Comparison of ENCODE assay signal across 7 mouse cellular contexts in the genomic region with DNA sequence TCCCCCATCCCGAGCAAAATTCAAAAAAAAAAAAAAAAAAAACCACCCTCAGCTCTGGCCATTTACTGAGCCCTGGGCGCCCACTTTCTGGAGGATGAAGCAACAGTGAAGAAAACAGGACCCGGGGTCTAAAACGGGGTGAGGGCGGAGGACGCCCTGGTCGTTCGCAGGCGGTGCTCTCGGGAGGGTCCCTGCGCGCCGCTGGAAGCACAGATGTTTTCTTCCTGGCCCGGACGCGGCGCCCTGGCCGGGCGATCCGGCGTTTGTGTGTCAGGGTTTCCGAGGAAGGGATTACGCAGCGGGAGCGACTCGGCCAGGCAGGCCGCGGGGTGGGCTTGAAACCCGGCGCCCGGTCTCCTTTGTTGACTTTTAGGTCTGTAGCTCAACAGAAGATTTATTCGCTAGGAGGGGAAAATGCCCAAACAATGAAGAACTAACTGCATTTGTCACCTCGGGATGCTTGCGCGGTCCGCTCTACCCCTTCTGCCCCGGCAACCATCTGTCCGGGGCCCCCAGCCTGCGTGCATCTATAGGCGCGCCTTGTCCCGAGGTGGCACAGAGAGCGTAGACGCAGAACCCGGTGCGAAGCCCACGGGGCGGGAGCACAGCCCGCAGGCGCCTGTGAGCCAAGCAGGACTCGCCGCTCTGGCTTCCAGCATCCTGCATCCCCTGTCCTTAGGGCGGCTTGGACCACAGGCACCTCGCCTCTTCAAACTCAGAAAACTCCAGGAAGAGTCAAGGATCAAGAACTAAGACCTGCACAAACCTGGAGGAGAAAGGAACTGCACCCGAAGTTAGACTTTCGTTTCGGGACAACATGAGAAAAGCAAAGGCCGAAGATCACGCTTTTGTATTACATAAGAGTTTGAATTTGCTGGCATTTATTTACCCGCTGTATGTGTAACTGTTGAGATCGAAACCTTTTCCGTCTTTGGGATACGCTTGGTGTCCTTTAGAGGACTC. TPM values are rescaled to one million over a fixed set of nuclear protein-coding genes. Genes with fewer than 3 reads are reported as not detected.
DNase-seq lines count a peak whose midpoint lies in the region; ATAC-seq and TF ChIP-seq lines count a peak whose summit lies in the region.

No protein-coding gene starts in this region.

- peaks cover 48% of the 10 kb centered on the region for H3K4me1 ChIP-seq in E14TG2a.4 (replicated peaks; ENCODE audit: low read depth, low read length)
- peaks cover 25% of the 10 kb centered on the region for H3K4me1 ChIP-seq in heart, embryonic 13.5 days
- H3K4me1 ChIP-seq in limb, embryonic 10.5 days, result peaks cover 36% of the 10 kb centered on the region
- peaks cover 5% of the 10 kb centered on the region; the same call in 1 of the 2 replicates for H3K4me1 ChIP-seq in midbrain, embryonic 16.5 days (ENCODE audit: control insufficient read depth, insufficient read depth, low read length)

- peaks cover 90% of the 10 kb centered on the region for H3K27me3 ChIP-seq in E14TG2a.4 (ENCODE audit: insufficient read depth, low read length)
- H3K27me3 ChIP-seq in heart, embryonic 13.5 days (replicated peaks), result peaks cover 92% of the 10 kb centered on the region
- H3K27me3 ChIP-seq in limb, embryonic 10.5 days (ENCODE audit: low read depth, poor library complexity, severe bottlenecking), result peaks cover 100% of the 10 kb centered on the region
- peaks cover 55% of the 10 kb centered on the region for H3K27me3 ChIP-seq in midbrain, embryonic 16.5 days (ENCODE audit: control insufficient read depth, insufficient read depth, low read depth, low read length)

- no peaks in the 10 kb centered on the region for H3K9me3 ChIP-seq in E14TG2a.4 (ENCODE audit: low read length)
- H3K9me3 ChIP-seq in heart, embryonic 13.5 days, result no peaks in the 10 kb centered on the region
- no peaks in the 10 kb centered on the region for H3K9me3 ChIP-seq in limb, embryonic 10.5 days (replicated peaks)
- H3K9me3 ChIP-seq in midbrain, embryonic 16.5 days (replicated peaks; ENCODE audit: control insufficient read depth, low read length, poor library complexity, severe bottlenecking), result no peaks in the 10 kb centered on the region

- peak overlapping the region; percentile 64 for H3K4me2 ChIP-seq in heart, embryonic 13.5 days
- H3K4me2 ChIP-seq in midbrain, embryonic 16.5 days (ENCODE audit: low read length), result peak overlapping the region; percentile 40

- peak; percentile 63 for DNase-seq in R1 (ENCODE audit: low read depth, low spot score)
- peak; percentile 81 for DNase-seq in limb, embryonic 10.5 days (ENCODE audit: low spot score)
- no peak for DNase-seq in natural killer cell, adult 2 months (ENCODE audit: low spot score in 2 of 2)

- under 1% methylated on average over 63 of the region's 63 CpGs for WGBS in heart, embryonic 13.5 days
- WGBS in limb, embryonic 10.5 days, result under 1% methylated on average over 63 of the region's 63 CpGs
- under 1% methylated on average over 62 of the region's 63 CpGs for WGBS in midbrain, embryonic 16.5 days

- no peak overlapping the region for H3K27ac ChIP-seq in heart, embryonic 13.5 days (replicated peaks)
- peak overlapping the region; percentile 71 for H3K27ac ChIP-seq in limb, embryonic 10.5 days
- no peak overlapping the region; the same call in 1 of the 2 replicates for H3K27ac ChIP-seq in midbrain, embryonic 16.5 days (ENCODE audit: low read length)

- H3K36me3 ChIP-seq in E14TG2a.4 (ENCODE audit: insufficient read depth, low read length), result no peaks in the 10 kb centered on the region
- H3K36me3 ChIP-seq in heart, embryonic 13.5 days, result no peaks in the 10 kb centered on the region
- H3K36me3 ChIP-seq in limb, embryonic 10.5 days, result no peaks in the 10 kb centered on the region
- no peaks in the 10 kb centered on the region for H3K36me3 ChIP-seq in midbrain, embryonic 16.5 days (ENCODE audit: control insufficient read depth, insufficient read depth, low read length)

- peak overlapping the region; percentile 76 for H3K4me3 ChIP-seq in E14TG2a.4 (replicated peaks; ENCODE audit: low read length)
- H3K4me3 ChIP-seq in heart, embryonic 13.5 days, result peak overlapping the region; percentile 43
- H3K4me3 ChIP-seq in limb, embryonic 10.5 days, result peak overlapping the region; percentile 55
- peak overlapping the region; percentile 3 for H3K4me3 ChIP-seq in midbrain, embryonic 16.5 days (ENCODE audit: low read depth, low read length)

- peak overlapping the region; percentile 58 for H3K9ac ChIP-seq in heart, embryonic 13.5 days
- no peak overlapping the region for H3K9ac ChIP-seq in midbrain, embryonic 16.5 days (ENCODE audit: low read depth, low read length)

- TF ChIP-seq CTCF in E14TG2a.4 (conservative IDR thresholded peaks at IDR 0.05; ENCODE audit: low read length), result no peak

- ATAC-seq in heart, embryonic 13.5 days (ENCODE audit: extremely low read depth, insufficient number of reproducible peaks, low FRiP score, low TSS enrichment), result no peak
- 0 out of 2 replicates have a peak, but pooled peaks have one; percentile 26 for ATAC-seq in midbrain, embryonic 16.5 days
- no peak for ATAC-seq in monocyte, adult 5-6 weeks (replicated peaks; ENCODE audit: insufficient number of reproducible peaks, low FRiP score, low TSS enrichment, poor library complexity, severe bottlenecking)

RNA-seq across cellular contexts. Expression of gene Foxa1, which starts 7.8 kb away (rescaled TPM):
- 0.32 and 0.33 TPM in 2 replicates for polyA plus RNA-seq in heart, embryonic 13.5 days (2015; fragmentation: Nextera tagmentation; extraction: Ambion mirVana)
- polyA plus RNA-seq in limb, embryonic 10.5 days (2016; fragmentation: Nextera tagmentation; extraction: Ambion mirVana), result 0.08 TPM in 1 of 2 replicates, not detected in the other
- 1.1 and 1.8 TPM in 2 replicates for polyA plus RNA-seq in midbrain, embryonic 16.5 days (2015; fragmentation: Nextera tagmentation; extraction: Ambion mirVana)
- total RNA-seq in monocyte, adult 5-6 weeks (2017), result not detected in 3 replicates

RNA-seq across cellular contexts. Expression of gene Ttc6, which starts 25.0 kb away (rescaled TPM):
- 0.31 and 0.60 TPM in 2 replicates for polyA plus RNA-seq in heart, embryonic 13.5 days (2015; fragmentation: Nextera tagmentation; extraction: Ambion mirVana)
- polyA plus RNA-seq in limb, embryonic 10.5 days (2016; fragmentation: Nextera tagmentation; extraction: Ambion mirVana), result 0.04 and 0.05 TPM in 2 replicates
- 1.1 and 1.3 TPM in 2 replicates for polyA plus RNA-seq in midbrain, embryonic 16.5 days (2015; fragmentation: Nextera tagmentation; extraction: Ambion mirVana)
- total RNA-seq in monocyte, adult 5-6 weeks (2017), result 0.19 TPM in 1 of 3 replicates, not detected in the others

Comparison
In these comparisons a context has a peak if more than half of its experiments do, and no peak if none do; other contexts are left out.
1. H3K4me3 ChIP-seq: peak in every context shown above with its lines; median percentile 76 in E14TG2a.4; 55 in limb, embryonic 10.5 days; 43 in heart, embryonic 13.5 days; 3 in midbrain, embryonic 16.5 days.
2. DNase-seq: peak in R1 (single experiment) and limb, embryonic 10.5 days (single experiment); none in natural killer cell, adult 2 months (0 of 2).